Mouse (Mus musculus): ENCODE data around the gene Zxdc.

Zxdc gene

DNA sequence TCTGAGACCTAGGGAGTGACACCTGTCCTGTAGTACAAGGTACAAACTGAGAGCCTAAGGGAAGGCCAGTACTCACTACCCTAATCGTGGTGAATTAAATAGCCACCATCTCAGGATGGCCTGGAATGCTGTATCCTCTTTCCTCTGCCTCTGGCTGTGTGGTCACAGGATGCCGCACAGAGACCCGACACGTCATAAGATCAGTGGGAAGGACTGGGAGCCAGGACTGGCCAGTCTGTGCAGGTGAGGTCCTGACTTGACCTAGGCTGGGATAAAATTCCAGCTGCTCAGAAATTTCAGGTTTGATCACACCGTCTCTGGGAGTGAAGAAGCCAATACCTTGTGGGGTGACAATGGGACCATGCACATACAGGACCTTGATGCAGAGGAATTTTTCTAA is 82.2 kb downstream of the Zxdc start:
- in situ Hi-C loops (cut with MboI, MseI): loop anchor here (5.0 kb wide), 1 partner anchor 66 kb away; no protein-coding TSS in a partner anchor

DNA sequence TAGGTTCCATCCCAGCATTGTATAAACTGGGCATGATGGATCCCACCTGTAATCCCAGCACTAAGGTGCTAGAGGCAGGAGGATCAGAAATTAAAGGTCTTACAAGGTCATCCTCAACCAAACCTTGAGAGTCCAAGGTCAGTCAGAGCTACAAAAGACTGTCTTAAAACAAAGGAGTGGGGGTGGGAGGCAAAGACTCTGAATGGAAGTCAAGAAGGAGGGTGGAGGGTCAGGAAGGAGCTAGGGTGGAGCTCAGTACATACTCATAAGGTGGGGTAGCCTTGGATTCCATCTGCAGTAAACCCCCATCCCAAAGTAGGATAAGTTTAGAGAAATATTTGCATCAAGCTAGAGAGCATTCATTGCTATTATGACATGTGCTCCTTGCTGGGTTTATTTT is 83.3 kb downstream of the Zxdc start:
- in situ Hi-C loops (cut with MboI, MseI): loop anchor here (5.0 kb wide), 1 partner anchor 65 kb away; no protein-coding TSS in a partner anchor

All from regulatory T cell (primary cell).